Mouse (Mus musculus): ENCODE results near the gene Scgb2b20.
"Not testable (repeated sequence)": the region's sequence is repeated elsewhere in the genome, so short reads cannot be mapped to it uniquely, and the experiment has no call there.

Scgb2b20 gene

DNA sequence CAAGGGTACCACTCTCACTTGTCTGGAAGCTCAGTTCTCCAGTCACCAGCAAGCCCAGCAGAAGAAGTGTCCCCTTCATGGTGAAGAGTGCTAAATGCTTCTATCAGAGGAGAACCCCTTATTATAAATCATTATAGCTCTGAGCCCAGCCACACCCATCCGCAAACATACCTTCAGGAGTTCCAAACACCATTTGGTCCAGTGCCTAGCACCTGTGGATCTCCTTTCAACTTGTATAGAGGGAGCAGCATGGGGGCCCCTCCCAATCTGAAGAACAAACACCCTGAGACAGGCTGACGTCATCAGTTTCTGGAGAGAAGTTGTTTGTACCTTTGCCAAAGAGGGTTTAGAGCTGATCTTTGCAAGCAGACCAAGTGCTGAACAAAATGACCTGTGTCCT, at the start of gene Scgb2b20:
TSS of gene Scgb2b20 (minus strand) at position 101 of the 400 bp plus-strand sequence.
- DNase-seq (ENCODE audit: low spot score) = not testable (repeated sequence)

DNA sequence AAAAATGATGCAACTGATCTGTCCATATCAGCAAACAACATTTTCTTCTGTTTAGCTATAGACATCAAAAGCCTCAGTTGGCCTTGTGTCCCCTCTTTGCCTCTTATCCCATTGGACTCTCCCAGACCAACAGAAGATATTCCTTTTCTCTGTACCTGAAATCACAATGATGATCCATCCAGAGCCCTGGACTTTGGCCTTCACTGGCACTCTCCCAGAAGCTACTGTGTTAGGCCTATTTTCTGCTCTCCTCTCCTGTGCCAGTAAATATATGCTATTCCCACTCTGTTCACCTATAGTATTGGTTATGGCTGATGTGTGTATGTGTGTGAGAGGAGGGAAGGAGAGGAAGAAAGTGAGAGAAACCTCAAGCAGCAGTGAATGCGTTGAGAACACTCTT, 43.6 kb upstream of the Scgb2b20 start:
- DNase-seq (ENCODE audit: low spot score) = not testable (repeated sequence)

GRCm38 (mm10) chr7:33401650-33402049, 35.5 kb upstream of the Scgb2b20 start:
- DNase-seq (ENCODE audit: low spot score) = no peak

DNA sequence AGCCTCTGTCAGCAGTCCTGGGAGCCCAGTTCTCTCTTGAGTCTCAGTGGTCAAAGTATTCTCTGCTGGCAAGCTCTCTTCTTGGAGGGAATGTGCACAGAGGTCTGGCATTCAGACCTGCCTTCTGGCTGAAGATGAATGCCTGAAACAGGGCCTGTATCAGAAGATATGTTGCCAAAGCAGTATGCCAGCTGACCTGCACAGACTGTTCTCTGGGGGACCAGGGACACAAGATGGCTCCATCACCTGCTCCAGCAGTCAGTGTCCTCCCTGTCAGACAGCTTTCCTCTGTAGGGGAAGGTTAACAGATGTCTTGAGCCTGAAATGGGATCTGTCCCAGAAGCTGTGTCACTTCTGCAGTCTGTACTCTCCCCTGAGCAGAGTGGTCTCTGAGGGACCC, 33.6 kb upstream of the Scgb2b20 start:
- not testable (repeated sequence) for DNase-seq (ENCODE audit: low spot score)

- DNase-seq (ENCODE audit: low spot score) = not testable (repeated sequence)
Observed at GRCm38 (mm10) chr7:33372934-33373333, 6.8 kb upstream of the Scgb2b20 start, which contains the start of gene Scgb1b20. Scgb1b20 (plus strand) TSS chr7:33373234.
